Mouse (Mus musculus) adrenal gland, adult 8-10 months (tissue): ENCODE data around the gene Nupl1. TPM values are rescaled to one million over a fixed set of nuclear protein-coding genes. Genes with fewer than 3 reads are reported as not detected.
A peak's percentile ranks its signal among the peaks of the same experiment; 100 is the strongest.

ENCODE experiments used
- DNase-seq: peaks from one replicate; pipeline ENCODE4 v3.0.0; 2022
- total RNA-seq, 4 experiments: library from RNA; stranded (reverse); gene quantifications; 2 replicates each; pipeline ENCODE4 v1.2.4; 2022

Gene Nupl1
- total RNA-seq, 4 experiments from 2014 or later: 0.12 TPM; not detected in 3

- no peak for DNase-seq
Observed at GRCm38 (mm10) chr14:60219886-60220285, 31.3 kb downstream of the Nupl1 start.

- no peak for DNase-seq
Observed at GRCm38 (mm10) chr14:60217616-60218015, 33.6 kb downstream of the Nupl1 start.

- DNase-seq: no peak
Observed at GRCm38 (mm10) chr14:60216125-60216524, 35.1 kb downstream of the Nupl1 start.

GRCm38 (mm10) chr14:60215000-60215399 lies 36.2 kb downstream of the Nupl1 start:
- DNase-seq: no peak

- DNase-seq: no peak
Observed at GRCm38 (mm10) chr14:60214040-60214439, 37.2 kb downstream of the Nupl1 start.

- DNase-seq: no peak
Observed at GRCm38 (mm10) chr14:60209166-60209565, 42.1 kb downstream of the Nupl1 start.

GRCm38 (mm10) chr14:60204993-60205392 lies 46.2 kb downstream of the Nupl1 start:
- DNase-seq: no peak

GRCm38 (mm10) chr14:60196884-60197283 lies 54.3 kb downstream of the Nupl1 start, which contains the start of gene Atp8a2:
Gene Atp8a2, minus strand, starts transcription at chr14:60197179.
- DNase-seq: no peak

GRCm38 (mm10) chr14:60195999-60196398 lies 55.2 kb downstream of the Nupl1 start:
- DNase-seq: no peak

- no peak for DNase-seq
Observed at GRCm38 (mm10) chr14:60194606-60195005, 56.6 kb downstream of the Nupl1 start.

GRCm38 (mm10) chr14:60189771-60190170 lies 61.5 kb downstream of the Nupl1 start:
- no peak for DNase-seq

GRCm38 (mm10) chr14:60188201-60188825 lies 62.9 kb downstream of the Nupl1 start:
- DNase-seq: no peak

- no peak for DNase-seq
Observed at GRCm38 (mm10) chr14:60181306-60181705, 69.9 kb downstream of the Nupl1 start.

GRCm38 (mm10) chr14:60178571-60178955 lies 72.7 kb downstream of the Nupl1 start:
- no peak for DNase-seq

GRCm38 (mm10) chr14:60177614-60178570 lies 73.3 kb downstream of the Nupl1 start:
- DNase-seq: no peak

GRCm38 (mm10) chr14:60176891-60177613 lies 74.2 kb downstream of the Nupl1 start:
- DNase-seq: peak; percentile 8

- DNase-seq: no peak
Observed at GRCm38 (mm10) chr14:60176469-60176890, 74.8 kb downstream of the Nupl1 start.

GRCm38 (mm10) chr14:60172286-60173055 lies 78.8 kb downstream of the Nupl1 start:
- no peak for DNase-seq

- no peak for DNase-seq
Observed at GRCm38 (mm10) chr14:60170845-60171610, 80.2 kb downstream of the Nupl1 start.

- no peak for DNase-seq
Observed at GRCm38 (mm10) chr14:60163367-60163766, 87.9 kb downstream of the Nupl1 start.

GRCm38 (mm10) chr14:60152373-60152772 lies 98.9 kb downstream of the Nupl1 start:
- no peak for DNase-seq
